Mouse (Mus musculus): ENCODE measurements around the gene Atxn1. TPM values are rescaled to one million over a fixed set of nuclear protein-coding genes. Genes with fewer than 3 reads are reported as not detected.

Atxn1 gene
- polyA plus RNA-seq, 1 experiment from 2014 or later: 6.3 TPM

DNA sequence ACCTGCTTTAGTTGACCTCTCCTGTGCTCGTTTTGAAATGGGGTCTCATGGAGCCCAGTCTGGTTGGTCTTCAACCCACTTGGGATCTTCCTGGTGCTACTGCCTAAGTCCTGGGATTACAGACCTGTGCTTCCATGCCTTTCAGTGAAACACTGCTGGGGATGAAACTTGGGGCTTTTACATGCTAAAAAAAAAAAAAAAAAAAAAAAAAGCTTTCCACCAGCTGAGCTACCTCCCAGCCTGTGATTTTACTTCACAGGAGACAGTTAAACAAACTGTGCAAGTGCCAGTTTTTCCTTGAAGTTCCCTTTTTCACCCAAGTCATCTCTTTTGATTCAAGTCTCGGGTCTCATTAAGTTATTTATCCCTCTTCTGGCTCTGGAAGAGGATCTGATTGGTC, 275.9 kb downstream of the Atxn1 start:
- Histone ChIP-seq H3K27me3 (no peaks in the 10 kb centered on the region), H3K4me1 (replicated peaks) (peaks cover 12% of the 10 kb centered on the region), H3K9me3 (no peaks in the 10 kb centered on the region), H3K4me3 (replicated peaks) (no peak overlapping the region), H3K36me3 (no peaks in the 10 kb centered on the region), H3K27ac (no peak overlapping the region), H3K4me2 (replicated peaks) (no peak overlapping the region), H3K9ac (replicated peaks) (no peak overlapping the region)
- no peak for ATAC-seq
- WGBS: 62% methylated on average over 2 of the region's 2 CpGs

DNA sequence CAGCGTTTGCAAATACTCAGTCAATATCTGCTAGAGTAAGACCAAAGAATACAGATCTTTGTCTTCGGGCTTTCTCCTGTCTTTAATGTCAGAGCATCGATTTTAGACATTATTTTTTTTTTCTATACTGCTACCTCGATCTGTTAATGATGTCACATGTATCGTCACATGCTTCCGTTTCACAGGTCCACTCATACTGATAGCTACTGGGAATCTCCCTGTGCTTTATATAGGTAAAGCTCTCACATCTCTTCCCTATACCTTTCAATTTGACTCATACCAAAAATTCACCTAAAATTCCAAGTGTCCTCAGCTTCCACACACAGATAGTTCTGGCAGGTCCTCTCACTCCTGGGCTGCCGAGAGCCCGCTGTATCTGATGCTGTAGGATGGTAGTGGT, 277.2 kb downstream of the Atxn1 start:
- no peak overlapping the region for H3K27ac ChIP-seq
- H3K4me3 ChIP-seq (replicated peaks): no peak overlapping the region
- no peak for ATAC-seq
- WGBS: 94% methylated on average over 8 of the region's 8 CpGs
- H3K9ac ChIP-seq (replicated peaks): no peak overlapping the region
- no peaks in the 10 kb centered on the region for H3K36me3 ChIP-seq
- peaks cover 12% of the 10 kb centered on the region for H3K4me1 ChIP-seq (replicated peaks)
- no peak overlapping the region for H3K4me2 ChIP-seq (replicated peaks)
- no peaks in the 10 kb centered on the region for H3K9me3 ChIP-seq
- H3K27me3 ChIP-seq: no peaks in the 10 kb centered on the region

DNA sequence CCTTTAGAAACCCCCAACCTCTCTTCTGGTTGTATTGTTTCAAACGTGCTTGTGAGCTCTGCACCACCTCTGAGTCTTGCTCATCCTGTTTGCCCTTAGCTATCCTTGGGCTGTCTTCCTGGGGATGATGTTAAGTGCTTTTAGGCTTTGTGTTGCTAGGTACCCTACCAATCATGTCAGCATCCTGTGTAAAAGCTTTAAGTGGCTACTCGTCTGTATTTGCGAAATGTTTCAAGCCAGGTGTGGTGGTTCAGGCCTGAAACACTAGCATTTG, 278.6 kb downstream of the Atxn1 start:
- Histone ChIP-seq H3K9ac (replicated peaks) (no peak overlapping the region), H3K27ac (no peak overlapping the region), H3K4me3 (replicated peaks) (no peak overlapping the region), H3K4me1 (replicated peaks) (peaks cover 12% of the 10 kb centered on the region), H3K36me3 (no peaks in the 10 kb centered on the region), H3K9me3 (no peaks in the 10 kb centered on the region), H3K27me3 (no peaks in the 10 kb centered on the region), H3K4me2 (replicated peaks) (no peak overlapping the region)
- 61% methylated on average over 3 of the region's 3 CpGs for WGBS
- no peak for ATAC-seq

DNA sequence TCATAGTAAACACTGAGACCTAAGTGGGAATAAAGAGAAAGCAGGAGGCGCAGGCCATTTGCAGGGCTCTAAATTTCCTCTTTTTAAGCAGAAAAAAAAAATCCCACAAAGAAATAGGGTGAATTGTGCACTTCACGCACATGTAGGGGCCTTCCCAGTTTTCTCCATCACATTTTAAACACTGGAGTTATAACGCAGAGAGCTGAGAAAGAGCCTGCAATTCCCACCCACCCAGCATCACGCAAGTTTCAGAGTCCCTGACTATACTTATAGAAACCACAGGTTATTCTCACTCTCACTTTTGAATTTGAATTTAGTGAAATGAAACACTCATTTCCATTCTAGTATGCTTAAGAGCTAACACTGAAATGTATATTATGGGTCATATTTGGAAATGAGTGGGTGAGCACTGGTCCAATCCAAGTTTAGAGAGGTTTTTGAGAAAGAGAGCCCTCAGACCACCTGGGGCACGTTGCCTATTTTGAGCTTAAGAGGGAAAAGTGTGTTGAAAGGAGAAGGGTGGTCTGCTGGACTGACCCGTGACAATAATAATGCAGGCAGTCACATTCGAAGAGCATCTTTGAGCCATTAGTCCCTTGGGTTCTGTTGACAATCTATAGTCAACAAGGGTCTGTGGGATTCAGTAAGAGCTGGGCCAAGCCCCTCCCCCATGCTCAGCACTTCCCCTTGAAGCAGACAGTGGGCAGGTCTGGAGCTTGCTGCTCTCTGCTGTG, 279.1 kb downstream of the Atxn1 start:
- no peak overlapping the region for H3K4me2 ChIP-seq (replicated peaks)
- no peaks in the 10 kb centered on the region for H3K9me3 ChIP-seq
- H3K27me3 ChIP-seq: no peaks in the 10 kb centered on the region
- ATAC-seq: no peak
- H3K4me1 ChIP-seq (replicated peaks): peaks cover 12% of the 10 kb centered on the region
- H3K4me3 ChIP-seq (replicated peaks): no peak overlapping the region
- WGBS: 78% methylated on average over 7 of the region's 7 CpGs
- H3K27ac ChIP-seq: no peak overlapping the region
- H3K36me3 ChIP-seq: no peaks in the 10 kb centered on the region
- no peak overlapping the region for H3K9ac ChIP-seq (replicated peaks)

DNA sequence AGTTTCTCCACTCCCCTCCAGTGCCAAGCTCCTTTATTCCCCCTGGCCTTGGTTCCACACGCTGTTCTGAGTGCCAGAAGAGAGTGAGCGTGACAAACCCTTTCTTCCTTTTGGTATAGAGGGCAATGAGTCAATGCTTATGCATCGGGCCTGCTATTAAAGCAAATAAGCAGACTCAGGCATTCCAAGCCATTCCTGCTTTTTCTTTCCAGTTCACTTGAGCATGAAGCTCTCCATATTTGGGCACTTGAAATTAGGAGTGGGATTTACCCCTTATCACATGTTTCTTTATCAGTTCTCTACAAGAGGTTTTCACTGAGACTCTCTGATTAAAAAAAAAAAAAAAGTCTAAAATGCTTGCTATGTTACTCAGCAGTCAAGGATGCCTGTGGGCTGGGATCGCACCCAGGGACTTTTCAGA, 279.9 kb downstream of the Atxn1 start:
- Histone ChIP-seq H3K27me3 (no peaks in the 10 kb centered on the region), H3K4me3 (replicated peaks) (no peak overlapping the region), H3K36me3 (no peaks in the 10 kb centered on the region), H3K4me1 (replicated peaks) (peaks cover 7% of the 10 kb centered on the region), H3K4me2 (replicated peaks) (no peak overlapping the region), H3K9me3 (no peaks in the 10 kb centered on the region), H3K9ac (replicated peaks) (no peak overlapping the region), H3K27ac (no peak overlapping the region)
- 56% methylated on average over 4 of the region's 4 CpGs for WGBS
- ATAC-seq: no peak

- H3K4me2 ChIP-seq (replicated peaks): no peak overlapping the region
- H3K4me1 ChIP-seq (replicated peaks): peaks cover 7% of the 10 kb centered on the region
- no peaks in the 10 kb centered on the region for H3K36me3 ChIP-seq
- no peaks in the 10 kb centered on the region for H3K27me3 ChIP-seq
- no peaks in the 10 kb centered on the region for H3K9me3 ChIP-seq
- no peak overlapping the region for H3K27ac ChIP-seq
- 81% methylated on average over 3 of the region's 3 CpGs for whole genome bisulfite sequencing
- no peak overlapping the region for H3K9ac ChIP-seq (replicated peaks)
- no peak overlapping the region for H3K4me3 ChIP-seq (replicated peaks)
- ATAC-seq: no peak
Measured at GRCm38 (mm10) chr13:45683991-45684390, 280.8 kb downstream of the Atxn1 start.

DNA sequence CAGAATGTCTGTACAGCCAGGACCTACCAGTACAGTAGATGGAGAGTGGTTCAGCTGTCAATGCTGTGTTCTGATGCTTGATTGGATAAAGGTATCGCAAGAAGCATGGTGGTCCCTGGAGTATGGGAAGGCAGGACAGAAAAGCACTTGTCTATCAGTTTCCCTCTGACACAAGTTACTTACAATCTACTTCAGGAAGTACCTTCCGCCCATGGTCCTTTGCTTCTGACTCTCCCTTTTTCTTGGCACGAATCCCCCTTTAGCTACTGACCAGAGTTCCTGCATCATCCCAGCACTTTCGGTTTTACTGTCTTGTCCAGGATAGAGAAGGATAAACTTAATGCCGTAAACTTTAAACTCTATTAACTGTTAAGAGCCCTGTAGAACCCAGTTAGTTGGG, 283.6 kb downstream of the Atxn1 start:
- H3K36me3 ChIP-seq: no peaks in the 10 kb centered on the region
- H3K27ac ChIP-seq: no peak overlapping the region
- 88% methylated on average over 5 of the region's 5 CpGs for WGBS
- peaks cover 7% of the 10 kb centered on the region for H3K4me1 ChIP-seq (replicated peaks)
- H3K9ac ChIP-seq (replicated peaks): no peak overlapping the region
- no peaks in the 10 kb centered on the region for H3K9me3 ChIP-seq
- ATAC-seq: no peak
- no peaks in the 10 kb centered on the region for H3K27me3 ChIP-seq
- H3K4me2 ChIP-seq (replicated peaks): no peak overlapping the region
- no peak overlapping the region for H3K4me3 ChIP-seq (replicated peaks)

- H3K9ac ChIP-seq (replicated peaks): no peak overlapping the region
- no peaks in the 10 kb centered on the region for H3K9me3 ChIP-seq
- H3K4me2 ChIP-seq (replicated peaks): no peak overlapping the region
- ATAC-seq: no peak
- peaks cover 4% of the 10 kb centered on the region; the same call in 1 of the 2 replicates for H3K4me1 ChIP-seq (replicated peaks)
- H3K27ac ChIP-seq: no peak overlapping the region
- H3K27me3 ChIP-seq: no peaks in the 10 kb centered on the region
- no peak overlapping the region for H3K4me3 ChIP-seq (replicated peaks)
- 89% methylated on average over 5 of the region's 5 CpGs for WGBS
- H3K36me3 ChIP-seq: no peaks in the 10 kb centered on the region
Measured at GRCm38 (mm10) chr13:45680651-45681050, 284.2 kb downstream of the Atxn1 start.

DNA sequence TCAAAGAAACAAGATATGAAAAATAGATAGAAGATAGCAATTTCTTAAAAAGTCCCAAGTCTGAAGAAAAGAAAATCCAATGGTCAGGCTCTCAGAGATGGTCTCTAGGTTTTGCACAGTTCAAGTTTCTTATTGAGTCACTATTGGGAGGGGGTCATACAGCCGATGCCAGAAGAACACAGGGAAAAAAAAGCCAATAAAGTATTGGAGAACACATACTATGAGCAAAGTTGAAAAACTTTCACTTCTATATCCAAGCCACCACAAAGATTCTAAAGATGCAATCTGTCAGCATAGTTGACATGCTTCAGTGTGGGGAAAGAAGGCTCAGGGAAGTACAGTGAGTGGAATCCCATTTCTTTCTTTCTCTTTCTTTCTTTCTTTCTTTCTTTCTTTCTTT, 285.7 kb downstream of the Atxn1 start:
- H3K36me3 ChIP-seq: no peaks in the 10 kb centered on the region
- no peaks in the 10 kb centered on the region for H3K27me3 ChIP-seq
- no peak overlapping the region for H3K9ac ChIP-seq (replicated peaks)
- no peak overlapping the region for H3K4me2 ChIP-seq (replicated peaks)
- no peak overlapping the region for H3K27ac ChIP-seq
- 86% methylated on average over 1 of the region's 1 CpGs for WGBS
- H3K9me3 ChIP-seq: no peaks in the 10 kb centered on the region
- ATAC-seq: no peak
- H3K4me1 ChIP-seq (replicated peaks): no peaks in the 10 kb centered on the region
- H3K4me3 ChIP-seq (replicated peaks): no peak overlapping the region

GRCm38 (mm10) chr13:45672628-45673027, 292.2 kb downstream of the Atxn1 start:
- H3K4me2 ChIP-seq (replicated peaks): no peak overlapping the region
- 83% methylated on average over 2 of the region's 2 CpGs for WGBS
- H3K4me1 ChIP-seq (replicated peaks): no peaks in the 10 kb centered on the region
- no peak for ATAC-seq
- H3K4me3 ChIP-seq (replicated peaks): no peak overlapping the region
- H3K36me3 ChIP-seq: no peaks in the 10 kb centered on the region
- no peaks in the 10 kb centered on the region for H3K27me3 ChIP-seq
- H3K9me3 ChIP-seq: no peaks in the 10 kb centered on the region
- H3K9ac ChIP-seq (replicated peaks): no peak overlapping the region
- H3K27ac ChIP-seq: no peak overlapping the region

DNA sequence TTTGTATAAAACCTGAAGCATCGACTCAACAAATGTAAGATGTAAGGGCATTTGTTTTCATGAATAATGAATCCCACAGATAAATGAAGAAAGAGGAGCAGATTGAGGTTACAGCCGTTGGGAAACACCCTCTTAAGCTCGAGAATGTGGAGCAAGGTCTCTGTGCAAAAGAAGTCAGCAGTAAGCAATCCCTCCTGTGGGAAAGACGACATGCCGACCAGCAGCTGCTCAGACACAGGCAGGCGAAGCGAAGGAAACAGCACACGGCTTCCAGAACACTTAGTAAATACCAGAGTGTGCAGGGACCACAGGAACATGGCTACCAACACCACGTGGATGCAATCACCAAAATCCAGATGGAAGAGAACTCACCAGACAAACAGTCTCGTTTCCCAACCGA, 294.8 kb downstream of the Atxn1 start:
- no peak for ATAC-seq
- no peaks in the 10 kb centered on the region for H3K4me1 ChIP-seq (replicated peaks)
- H3K4me3 ChIP-seq (replicated peaks): no peak overlapping the region
- 84% methylated on average over 11 of the region's 11 CpGs for WGBS
- no peaks in the 10 kb centered on the region for H3K9me3 ChIP-seq
- H3K4me2 ChIP-seq (replicated peaks): no peak overlapping the region
- no peaks in the 10 kb centered on the region for H3K27me3 ChIP-seq
- no peaks in the 10 kb centered on the region for H3K36me3 ChIP-seq
- H3K9ac ChIP-seq (replicated peaks): no peak overlapping the region
- H3K27ac ChIP-seq: no peak overlapping the region

- Histone ChIP-seq H3K9me3 (no peaks in the 10 kb centered on the region), H3K9ac (replicated peaks) (no peak overlapping the region), H3K4me3 (replicated peaks) (no peak overlapping the region), H3K4me2 (replicated peaks) (no peak overlapping the region), H3K36me3 (no peaks in the 10 kb centered on the region), H3K27me3 (no peaks in the 10 kb centered on the region), H3K27ac (no peak overlapping the region), H3K4me1 (replicated peaks) (peaks cover 22% of the 10 kb centered on the region)
- WGBS: 89% methylated on average over 10 of the region's 10 CpGs
- ATAC-seq: no peak
Measured at GRCm38 (mm10) chr13:45662852-45663251, 302.0 kb downstream of the Atxn1 start.

DNA sequence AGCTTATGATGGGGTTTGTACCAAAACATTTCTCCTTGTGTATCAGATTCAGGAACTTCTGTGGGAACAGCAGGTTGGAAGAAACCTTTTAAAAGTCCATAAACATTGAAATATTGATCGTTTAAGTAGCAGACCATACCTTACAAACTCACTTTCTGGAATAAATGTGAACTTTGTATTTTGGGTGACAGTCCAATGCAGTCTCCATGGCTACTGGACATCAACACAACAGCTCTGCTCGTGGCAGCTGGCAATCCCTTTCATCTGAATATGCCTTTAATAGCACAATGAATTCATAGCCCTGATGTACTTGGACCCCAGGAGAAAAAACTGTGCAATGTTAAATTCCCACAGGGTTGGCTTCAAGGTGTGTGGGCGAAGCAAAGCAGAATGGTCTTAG, 302.6 kb downstream of the Atxn1 start:
- H3K9ac ChIP-seq (replicated peaks): no peak overlapping the region
- H3K27me3 ChIP-seq: no peaks in the 10 kb centered on the region
- no peak for ATAC-seq
- no peak overlapping the region for H3K4me2 ChIP-seq (replicated peaks)
- no peak overlapping the region for H3K27ac ChIP-seq
- H3K9me3 ChIP-seq: no peaks in the 10 kb centered on the region
- peaks cover 22% of the 10 kb centered on the region for H3K4me1 ChIP-seq (replicated peaks)
- no peak overlapping the region for H3K4me3 ChIP-seq (replicated peaks)
- no peaks in the 10 kb centered on the region for H3K36me3 ChIP-seq
- WGBS: 65% methylated on average over 3 of the region's 3 CpGs
